Mouse (Mus musculus): ENCODE results near the gene Gpr31b. TPM values are rescaled to one million over a fixed set of nuclear protein-coding genes. Genes with fewer than 3 reads are reported as not detected.

Gene Gpr31b
- polyA plus RNA-seq (2012; rRNA removed; ENCODE audit: low replicate concordance) = 0.75 TPM in 1 of 2 replicates, not detected in the other

DNA sequence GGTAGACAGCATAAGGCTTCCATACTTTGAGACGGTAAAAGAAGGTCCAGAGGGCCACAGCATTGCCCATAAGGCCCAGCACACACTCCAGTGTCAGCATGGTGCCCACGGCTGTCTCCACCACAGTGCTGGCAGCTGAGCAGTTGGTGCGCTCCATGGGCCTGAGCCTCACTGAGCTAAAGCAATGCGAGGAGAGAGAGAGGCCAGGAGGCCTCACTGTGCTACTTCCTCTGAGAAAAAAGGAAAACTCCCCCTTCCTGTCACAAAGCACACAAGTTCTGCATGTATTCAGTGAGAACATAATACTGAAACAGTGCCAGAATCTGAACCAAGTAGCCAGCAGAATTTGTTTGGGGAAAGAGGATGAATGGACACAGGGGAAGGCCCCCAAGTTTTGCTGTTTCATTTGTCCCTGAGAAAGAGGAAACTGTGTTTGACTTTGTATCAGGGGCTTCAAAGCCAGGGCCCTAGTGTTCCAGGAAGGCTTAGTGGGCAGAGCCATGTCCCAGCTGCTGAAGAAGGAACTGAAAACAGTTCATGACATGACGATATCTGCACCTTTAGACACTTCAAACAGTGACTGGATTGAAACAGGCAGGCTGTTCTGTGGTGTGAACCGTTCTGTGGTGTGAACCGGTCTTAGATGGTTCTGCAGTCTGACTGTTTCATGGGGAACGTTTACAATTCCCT, at the start of gene Gpr31b:
TSS of gene Gpr31b (minus strand) at position 173 of the 690 bp plus-strand sequence.

DNA sequence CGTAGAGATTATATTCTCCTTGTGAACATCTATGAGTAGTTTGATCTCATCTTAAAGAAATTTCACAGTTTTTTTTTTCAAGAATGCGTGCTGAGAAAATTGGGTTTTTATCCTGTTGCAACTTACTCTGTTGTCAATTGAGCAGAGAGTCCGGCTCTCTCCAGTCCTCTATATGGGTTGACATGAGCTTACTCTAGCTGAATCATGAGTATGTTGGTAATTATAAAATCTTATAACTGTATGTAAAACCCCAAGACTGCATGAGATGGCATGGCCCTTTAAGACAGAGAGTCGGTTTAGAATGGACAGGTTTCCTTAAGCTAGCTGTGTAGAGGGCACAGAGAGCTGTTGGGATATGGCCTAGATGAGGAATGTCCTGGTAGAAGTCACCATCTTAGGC, 8.7 kb upstream of the Gpr31b start, which contains the start of gene Tcp10b:
TSS of gene Tcp10b (plus strand) at position 301 of the 400 bp plus-strand sequence.

DNA sequence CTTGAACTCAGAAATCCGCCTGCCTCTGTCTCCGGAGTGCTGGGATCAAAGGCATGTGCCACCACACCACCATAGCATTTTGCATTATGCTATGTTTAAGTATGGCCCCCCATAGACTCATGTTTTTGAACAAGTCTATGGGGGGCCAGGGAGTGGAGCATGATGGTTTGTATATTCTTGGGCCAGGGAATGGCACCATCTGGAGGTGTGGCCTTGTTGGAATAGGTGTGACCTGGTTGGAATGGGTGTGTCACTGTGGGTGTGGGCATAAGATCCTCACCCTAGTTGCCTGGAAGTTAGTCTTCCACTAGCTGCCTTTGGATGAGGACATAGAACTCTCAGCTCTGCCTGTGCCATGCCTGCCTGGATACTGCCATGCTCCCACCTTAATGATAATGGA, 45.5 kb downstream of the Gpr31b start, which contains the start of gene Sod2:
TSS of gene Sod2 (plus strand) at position 301 of the 400 bp plus-strand sequence.

Other genes with a start within 250 kb of the Gpr31b start
- not detected in 2 replicates for gene Mas1, start 184.2 kb downstream of the Gpr31b start, polyA plus RNA-seq (2012; rRNA removed; ENCODE audit: low replicate concordance)
- not detected in 2 replicates for gene Mrgprh, start 176.3 kb downstream of the Gpr31b start, polyA plus RNA-seq (2012; rRNA removed; ENCODE audit: low replicate concordance)
- gene Pnldc1, start 142.1 kb downstream of the Gpr31b start, polyA plus RNA-seq (2012; rRNA removed; ENCODE audit: low replicate concordance) = 0.58 and 0.60 TPM in 2 replicates
- 13.8 and 17.2 TPM in 2 replicates for gene Tcp1, start 136.6 kb downstream of the Gpr31b start, polyA plus RNA-seq (2012; rRNA removed; ENCODE audit: low replicate concordance)
- gene Mrpl18, start 136.0 kb downstream of the Gpr31b start, polyA plus RNA-seq (2012; rRNA removed; ENCODE audit: low replicate concordance) = 22.1 and 31.4 TPM in 2 replicates
- gene Acat3, start 111.7 kb downstream of the Gpr31b start, polyA plus RNA-seq (2012; rRNA removed; ENCODE audit: low replicate concordance) = 0.50 TPM in 1 of 2 replicates, not detected in the other
- gene Acat2, start 91.5 kb downstream of the Gpr31b start, polyA plus RNA-seq (2012; rRNA removed; ENCODE audit: low replicate concordance) = 3.8 and 5.5 TPM in 2 replicates
- gene Wtap, start 58.1 kb downstream of the Gpr31b start, polyA plus RNA-seq (2012; rRNA removed; ENCODE audit: low replicate concordance) = 10.2 and 10.7 TPM in 2 replicates
- 383 and 394 TPM in 2 replicates for gene Sod2, start 45.5 kb downstream of the Gpr31b start, polyA plus RNA-seq (2012; rRNA removed; ENCODE audit: low replicate concordance)
- gene Tcp10b, start 8.8 kb upstream of the Gpr31b start, polyA plus RNA-seq (2012; rRNA removed; ENCODE audit: low replicate concordance) = 0.08 TPM in 1 of 2 replicates, not detected in the other
- gene Unc93a, start 79.5 kb upstream of the Gpr31b start, polyA plus RNA-seq (2012; rRNA removed; ENCODE audit: low replicate concordance) = 1.1 and 5.7 TPM in 2 replicates
- gene Smok2a, start 168.9 kb upstream of the Gpr31b start, polyA plus RNA-seq (2012; rRNA removed; ENCODE audit: low replicate concordance) = not detected in 2 replicates
- gene Smok2b, start 178.0 kb upstream of the Gpr31b start, polyA plus RNA-seq (2012; rRNA removed; ENCODE audit: low replicate concordance) = not detected in 2 replicates

All from duodenum, adult 2 months (tissue).